Mouse (Mus musculus) embryonic facial prominence, embryonic 10.5 days (tissue): ENCODE data around the gene P4htm. TPM values are rescaled to one million over a fixed set of nuclear protein-coding genes. Genes with fewer than 3 reads are reported as not detected.
"Not testable (repeated sequence)": the region's sequence is repeated elsewhere in the genome, so short reads cannot be mapped to it uniquely, and the experiment has no call there.

Experiments
- DNase-seq: peaks from one replicate; pipeline ENCODE4 v3.0.0-alpha.2; 2017; ENCODE audit warnings: low spot score
- H3K27ac ChIP-seq: fragments of 300-500 bp; sonication (generic); replicated peaks from 2 replicates; pipeline ENCODE4 v1.5.1; 2016; ENCODE audit warnings: mild to moderate bottlenecking
- H3K27me3 ChIP-seq: fragments of 300-500 bp; sonication (generic); replicated peaks from 2 replicates; pipeline ENCODE4 v1.6.1; 2016; ENCODE audit warnings: low read depth, mild to moderate bottlenecking; ENCODE audit not compliant: poor library complexity, severe bottlenecking
- H3K36me3 ChIP-seq: fragments of 300-500 bp; sonication (generic); replicated peaks from 2 replicates; pipeline ENCODE4 v1.6.1; 2016; ENCODE audit warnings: mild to moderate bottlenecking, moderate library complexity
- H3K4me1 ChIP-seq: fragments of 300-500 bp; sonication (generic); 2 replicates; pipeline ENCODE4 v1.6.1; 2016
- H3K4me3 ChIP-seq: fragments of 300-500 bp; sonication (generic); 2 replicates; pipeline ENCODE4 v1.5.1; 2016; ENCODE audit warnings: mild to moderate bottlenecking, moderate library complexity
- H3K9me3 ChIP-seq: fragments of 300-500 bp; sonication (generic); 2 replicates; pipeline ENCODE4 v1.6.1; 2016; ENCODE audit warnings: mild to moderate bottlenecking
- WGBS: fragments of 180-500 bp; shearing (Covaris S2); methylation state at CpG from one replicate; pipeline ENCODE4 v1.1.7; 2016; 5-methylcytosine and 5-hydroxymethylcytosine counted together
- polyA plus RNA-seq: library from polyadenylated mRNA; unstranded; fragments of >200 nt; fragmentation: Nextera tagmentation; extraction: Ambion mirVana; gene quantifications from 2 replicates; pipeline ENCODE4 v1.2.1, GENCODE M21; 2016

Gene P4htm
- 7.0 and 7.2 TPM in 2 replicates for polyA plus RNA-seq

GRCm38 (mm10) chr9:108596998-108597764 is at the start of gene P4htm:
Gene P4htm (minus strand): TSS chr9:108597667.
- Histone ChIP-seq H3K27ac (peak within 1 kb of the TSS; percentile 78), H3K9me3 (no peaks in the 10 kb centered on the region), H3K4me1 (peaks cover 20% of the 10 kb centered on the region), H3K36me3 (peaks cover 7% of the 10 kb centered on the region), H3K4me3 (peak within 1 kb of the TSS; percentile 76), H3K27me3 (peaks cover 3% of the 10 kb centered on the region; the same call in 1 of the 2 replicates)
- WGBS, result 3% methylated on average over 69 of the region's 69 CpGs
- DNase-seq, result peak; percentile 74

GRCm38 (mm10) chr9:108639825-108640224 is 42.4 kb upstream of the P4htm start:
- Histone ChIP-seq H3K4me1 (no peaks in the 10 kb centered on the region), H3K4me3 (no peak overlapping the region), H3K36me3 (peaks cover 74% of the 10 kb centered on the region), H3K27me3 (no peaks in the 10 kb centered on the region), H3K27ac (no peak overlapping the region), H3K9me3 (no peaks in the 10 kb centered on the region)
- no peak for DNase-seq
- 97% methylated on average over 2 of the region's 2 CpGs for whole genome bisulfite sequencing

- no peak for DNase-seq
- H3K36me3 ChIP-seq, result peaks cover 55% of the 10 kb centered on the region
- no peak overlapping the region for H3K4me3 ChIP-seq
- 83% methylated on average over 2 of the region's 2 CpGs for WGBS
- H3K27me3 ChIP-seq, result no peaks in the 10 kb centered on the region
- no peaks in the 10 kb centered on the region for H3K9me3 ChIP-seq
- H3K4me1 ChIP-seq, result no peaks in the 10 kb centered on the region
- no peak overlapping the region for H3K27ac ChIP-seq
These were observed 37.9 kb upstream of the P4htm start for GRCm38 (mm10) chr9:108635415-108635814.

GRCm38 (mm10) chr9:108633846-108634245 is 36.4 kb upstream of the P4htm start:
- H3K27ac ChIP-seq, result no peak overlapping the region
- H3K27me3 ChIP-seq, result no peaks in the 10 kb centered on the region
- no peak for DNase-seq
- H3K36me3 ChIP-seq, result peaks cover 49% of the 10 kb centered on the region
- no peak overlapping the region for H3K4me3 ChIP-seq
- no peaks in the 10 kb centered on the region for H3K4me1 ChIP-seq
- 84% methylated on average over 2 of the region's 2 CpGs for WGBS
- H3K9me3 ChIP-seq, result no peaks in the 10 kb centered on the region

- Histone ChIP-seq H3K9me3 (no peaks in the 10 kb centered on the region), H3K27me3 (no peaks in the 10 kb centered on the region), H3K27ac (no peak overlapping the region), H3K4me3 (no peak overlapping the region), H3K4me1 (no peaks in the 10 kb centered on the region), H3K36me3 (peaks cover 53% of the 10 kb centered on the region)
- no peak for DNase-seq
- 87% methylated on average over 5 of the region's 5 CpGs for WGBS
These were observed 34.9 kb upstream of the P4htm start for GRCm38 (mm10) chr9:108632375-108632774.

GRCm38 (mm10) chr9:108631631-108632256 is 34.3 kb upstream of the P4htm start:
- H3K27ac ChIP-seq, result no peak overlapping the region
- 88% methylated on average over 5 of the region's 5 CpGs for WGBS
- no peaks in the 10 kb centered on the region for H3K4me1 ChIP-seq
- H3K9me3 ChIP-seq, result no peaks in the 10 kb centered on the region
- DNase-seq, result no peak
- H3K36me3 ChIP-seq, result peaks cover 55% of the 10 kb centered on the region
- H3K27me3 ChIP-seq, result no peaks in the 10 kb centered on the region
- no peak overlapping the region for H3K4me3 ChIP-seq

- peaks cover 56% of the 10 kb centered on the region for H3K36me3 ChIP-seq
- no peak overlapping the region for H3K4me3 ChIP-seq
- no peak overlapping the region for H3K27ac ChIP-seq
- WGBS, result 88% methylated on average over 1 of the region's 1 CpGs
- no peak for DNase-seq
- no peaks in the 10 kb centered on the region for H3K27me3 ChIP-seq
- H3K9me3 ChIP-seq, result no peaks in the 10 kb centered on the region
- no peaks in the 10 kb centered on the region for H3K4me1 ChIP-seq
These were observed 33.2 kb upstream of the P4htm start for GRCm38 (mm10) chr9:108630683-108631082.

- H3K9me3 ChIP-seq, result no peaks in the 10 kb centered on the region
- peaks cover 56% of the 10 kb centered on the region for H3K36me3 ChIP-seq
- H3K4me1 ChIP-seq, result no peaks in the 10 kb centered on the region
- no peak overlapping the region for H3K27ac ChIP-seq
- H3K27me3 ChIP-seq, result no peaks in the 10 kb centered on the region
- 87% methylated on average over 4 of the region's 4 CpGs for WGBS
- H3K4me3 ChIP-seq, result no peak overlapping the region
- no peak for DNase-seq
These were observed 30.7 kb upstream of the P4htm start for GRCm38 (mm10) chr9:108628141-108628540.

GRCm38 (mm10) chr9:108626498-108626897 is 29.0 kb upstream of the P4htm start:
- H3K36me3 ChIP-seq, result peaks cover 50% of the 10 kb centered on the region
- WGBS, result 87% methylated on average over 2 of the region's 2 CpGs

GRCm38 (mm10) chr9:108617301-108617700 is 19.8 kb upstream of the P4htm start:
- DNase-seq, result no peak
- 92% methylated on average over 1 of the region's 1 CpGs for WGBS
- Histone ChIP-seq H3K27ac (no peak overlapping the region), H3K36me3 (peaks cover 92% of the 10 kb centered on the region), H3K4me1 (no peaks in the 10 kb centered on the region), H3K4me3 (no peak overlapping the region), H3K9me3 (no peaks in the 10 kb centered on the region), H3K27me3 (no peaks in the 10 kb centered on the region)

More at GRCm38 (mm10) chr9:108626498-108626897, 29.0 kb upstream of the P4htm start:
- no peaks in the 10 kb centered on the region for H3K4me1 ChIP-seq
- no peak for DNase-seq
- H3K27me3 ChIP-seq, result no peaks in the 10 kb centered on the region
- H3K27ac ChIP-seq, result no peak overlapping the region
- no peak overlapping the region for H3K4me3 ChIP-seq
- no peaks in the 10 kb centered on the region for H3K9me3 ChIP-seq

GRCm38 (mm10) chr9:108611488-108611887 is 14.0 kb upstream of the P4htm start:
- Histone ChIP-seq H3K4me1 (no peaks in the 10 kb centered on the region), H3K4me3 (no peak overlapping the region), H3K9me3 (no peaks in the 10 kb centered on the region), H3K36me3 (peaks cover 100% of the 10 kb centered on the region), H3K27ac (no peak overlapping the region), H3K27me3 (no peaks in the 10 kb centered on the region)
- no peak for DNase-seq
- WGBS, result 95% methylated on average over 10 of the region's 10 CpGs

- no peaks in the 10 kb centered on the region for H3K9me3 ChIP-seq
- no peak for DNase-seq
- 89% methylated on average over 4 of the region's 4 CpGs for WGBS
- H3K36me3 ChIP-seq, result peaks cover 100% of the 10 kb centered on the region
- H3K4me1 ChIP-seq, result peaks cover 6% of the 10 kb centered on the region
- no peak overlapping the region for H3K27ac ChIP-seq
- H3K27me3 ChIP-seq, result no peaks in the 10 kb centered on the region
- no peak overlapping the region for H3K4me3 ChIP-seq
These were observed 11.4 kb upstream of the P4htm start for GRCm38 (mm10) chr9:108608889-108609288.

GRCm38 (mm10) chr9:108607929-108608328 is 10.5 kb upstream of the P4htm start:
- 92% methylated on average over 5 of the region's 5 CpGs for WGBS
- not testable (repeated sequence) for H3K4me1 ChIP-seq, H3K9me3 ChIP-seq, H3K4me3 ChIP-seq, H3K27ac ChIP-seq, DNase-seq, H3K27me3 ChIP-seq
- peaks cover 100% of the 10 kb centered on the region for H3K36me3 ChIP-seq
